Mouse (Mus musculus) kidney, embryonic 14.5 days (tissue): ENCODE measurements around the gene Arel1. TPM values are rescaled to one million over a fixed set of nuclear protein-coding genes. Genes with fewer than 3 reads are reported as not detected.

Source experiments
- ATAC-seq: fragments of 200-750 bp; cut with Nextera tagmentation; 2 replicates; pipeline ENCODE4 v1.8.0; 2017; ENCODE audit warnings: moderate number of reproducible peaks, mild to moderate bottlenecking, moderate TSS enrichment, moderate library complexity; ENCODE audit not compliant: low FRiP score, low TSS enrichment
- H3K27ac ChIP-seq: fragments of 300-500 bp; sonication (generic); 2 replicates; pipeline ENCODE4 v1.5.1; 2014; ENCODE audit warnings: low read depth, mild to moderate bottlenecking, low read length, moderate library complexity, mixed read lengths
- H3K27me3 ChIP-seq: fragments of 300-500 bp; sonication (generic); 2 replicates; pipeline ENCODE4 v1.6.1; 2014; ENCODE audit warnings: mild to moderate bottlenecking, low read length; ENCODE audit not compliant: control insufficient read depth, insufficient read depth
- H3K36me3 ChIP-seq: fragments of 300-500 bp; sonication (generic); 2 replicates; pipeline ENCODE4 v1.6.1; 2014; ENCODE audit warnings: low read length, mixed read lengths; ENCODE audit not compliant: control insufficient read depth, insufficient read depth
- H3K4me1 ChIP-seq: fragments of 300-500 bp; sonication (generic); 2 replicates; pipeline ENCODE4 v1.6.1; 2014; ENCODE audit warnings: low read length, mixed read lengths; ENCODE audit not compliant: control insufficient read depth, insufficient read depth
- H3K4me2 ChIP-seq: fragments of 300-500 bp; sonication (generic); replicated peaks from 2 replicates; pipeline ENCODE4 v1.6.1; 2014; ENCODE audit warnings: low read depth, mild to moderate bottlenecking, low read length
- H3K4me3 ChIP-seq: fragments of 300-500 bp; sonication (generic); 2 replicates; pipeline ENCODE4 v1.5.1; 2014; ENCODE audit warnings: mild to moderate bottlenecking, low read length
- H3K9ac ChIP-seq: fragments of 300-500 bp; sonication (generic); 2 replicates; pipeline ENCODE4 v1.6.1; 2014; ENCODE audit warnings: low read depth, mild to moderate bottlenecking, low read length, moderate library complexity
- H3K9me3 ChIP-seq: fragments of 300-500 bp; sonication (generic); 2 replicates; pipeline ENCODE4 v1.6.1; 2016; ENCODE audit warnings: low read length; ENCODE audit not compliant: control insufficient read depth
- whole genome bisulfite sequencing: fragments of 180-500 bp; shearing (Covaris S2); extraction: QIAGEN DNeasy Blood & Tissue Kit; methylation state at CpG from one replicate; pipeline ENCODE4 v1.1.7; 2014; 5-methylcytosine and 5-hydroxymethylcytosine counted together
- polyA plus RNA-seq: library from polyadenylated mRNA; unstranded; fragments of >200 nt; fragmentation: Nextera tagmentation; extraction: Ambion mirVana; gene quantifications from 2 replicates; pipeline ENCODE4 v1.2.1, GENCODE M21; 2014

The Arel1 gene
- polyA plus RNA-seq, 1 experiment from 2014 or later: 15.7 TPM

DNA sequence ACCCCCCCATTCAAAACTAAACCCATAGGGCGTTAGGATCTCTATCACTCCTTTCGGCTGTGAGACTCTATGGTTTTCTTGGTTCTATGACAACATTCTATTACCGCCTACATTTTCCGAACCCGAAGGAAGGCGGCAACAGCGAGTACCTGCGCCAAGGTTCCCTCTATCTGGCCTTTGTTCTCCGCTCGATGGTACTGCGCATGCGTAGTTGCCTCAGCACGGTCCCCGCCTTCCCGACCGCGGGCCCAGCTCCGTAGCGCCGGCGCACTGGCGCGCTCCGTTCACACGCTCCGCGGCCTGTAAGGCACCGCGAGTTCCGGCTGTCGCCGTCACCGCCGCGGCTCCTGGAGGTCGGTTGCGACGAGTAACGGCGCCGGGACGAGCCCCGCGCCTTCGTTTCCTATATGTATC is 25.4 kb upstream of the Arel1 start, which contains the start of gene Ylpm1:
Gene Ylpm1 (plus strand): TSS at position 239 of the 414 bp plus-strand sequence.
- peaks cover 8% of the 10 kb centered on the region; the same call in 1 of the 2 replicates for H3K4me1 ChIP-seq
- peak within 1 kb of the TSS; percentile 71 for H3K27ac ChIP-seq
- peak within 1 kb of the TSS; percentile 99 for H3K4me3 ChIP-seq
- peak; percentile 98 for ATAC-seq
- no peaks in the 10 kb centered on the region for H3K36me3 ChIP-seq
- H3K9ac ChIP-seq: peak within 1 kb of the TSS; percentile 98
- no peaks in the 10 kb centered on the region for H3K27me3 ChIP-seq
- H3K9me3 ChIP-seq: peaks cover 4% of the 10 kb centered on the region; the same call in 1 of the 2 replicates
- 0% methylated on average over 45 of the region's 45 CpGs for WGBS
- peak within 1 kb of the TSS; percentile 57 for H3K4me2 ChIP-seq

DNA sequence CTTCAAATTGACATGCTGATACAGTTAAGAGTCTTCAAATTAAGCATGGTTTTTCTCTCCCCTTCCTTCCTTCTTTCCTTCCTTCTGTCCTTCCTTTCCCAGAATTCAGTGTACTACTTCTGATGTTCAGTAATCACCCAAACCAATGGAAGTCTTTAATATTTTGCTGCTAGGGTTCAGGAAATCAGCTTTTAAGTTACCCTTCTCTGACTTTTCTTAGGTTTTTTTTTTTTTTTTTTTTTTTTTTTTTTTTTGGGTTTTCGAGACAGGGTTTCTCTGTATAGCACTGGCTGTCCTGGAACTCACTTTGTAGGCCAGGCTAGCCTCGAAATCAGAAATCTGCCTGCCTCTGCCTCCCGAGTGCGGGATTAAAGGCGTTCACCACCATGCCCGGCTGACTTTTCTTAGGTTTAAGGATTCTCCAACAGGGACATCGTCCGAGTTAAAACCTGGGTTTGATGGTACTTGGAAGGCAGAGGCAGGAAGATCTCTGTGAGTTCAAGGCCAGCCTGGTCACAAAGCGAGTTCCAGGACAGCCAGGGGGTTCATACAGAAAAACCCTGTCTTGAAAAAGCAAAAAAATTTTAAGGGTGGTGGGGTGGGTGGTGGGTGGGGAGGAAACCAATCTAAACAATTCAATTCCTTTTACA is 24.5 kb upstream of the Arel1 start:
- Histone ChIP-seq H3K36me3 (no peaks in the 10 kb centered on the region), H3K27me3 (no peaks in the 10 kb centered on the region), H3K4me1 (peaks cover 8% of the 10 kb centered on the region; the same call in 1 of the 2 replicates), H3K4me2 (peak overlapping the region; percentile 31), H3K9ac (peak overlapping the region; percentile 37; the same call in 1 of the 2 replicates), H3K27ac (no peak overlapping the region), H3K4me3 (peak overlapping the region; percentile 99), H3K9me3 (peaks cover 4% of the 10 kb centered on the region; the same call in 1 of the 2 replicates)
- ATAC-seq: no peak
- 93% methylated on average over 9 of the region's 9 CpGs for WGBS

DNA sequence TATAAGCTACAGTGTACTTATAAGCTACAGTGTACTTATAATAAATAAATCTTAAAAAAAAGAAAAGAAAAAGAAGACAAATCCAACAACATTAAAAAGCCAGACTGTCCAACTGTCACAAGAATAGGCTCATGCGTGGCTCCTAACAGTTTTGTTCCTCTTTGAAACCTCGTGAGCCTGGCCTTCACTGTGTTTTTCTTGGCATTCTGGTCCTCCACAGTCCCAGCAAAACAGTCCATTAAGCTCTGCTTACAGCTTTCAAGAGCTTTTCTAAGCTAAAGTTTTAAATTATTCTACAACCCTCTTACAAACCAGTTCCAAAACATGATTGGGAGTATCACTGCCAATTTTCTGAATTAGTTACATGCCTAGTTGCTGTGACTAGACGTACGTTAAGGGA is 18.8 kb upstream of the Arel1 start:
- H3K36me3 ChIP-seq: no peaks in the 10 kb centered on the region
- no peak for ATAC-seq
- no peak overlapping the region for H3K9ac ChIP-seq
- no peak overlapping the region for H3K4me2 ChIP-seq
- no peak overlapping the region for H3K27ac ChIP-seq
- peaks cover 4% of the 10 kb centered on the region; the same call in 1 of the 2 replicates for H3K9me3 ChIP-seq
- H3K4me3 ChIP-seq: no peak overlapping the region
- H3K27me3 ChIP-seq: no peaks in the 10 kb centered on the region
- no peaks in the 10 kb centered on the region for H3K4me1 ChIP-seq
- 61% methylated on average over 4 of the region's 4 CpGs for WGBS

DNA sequence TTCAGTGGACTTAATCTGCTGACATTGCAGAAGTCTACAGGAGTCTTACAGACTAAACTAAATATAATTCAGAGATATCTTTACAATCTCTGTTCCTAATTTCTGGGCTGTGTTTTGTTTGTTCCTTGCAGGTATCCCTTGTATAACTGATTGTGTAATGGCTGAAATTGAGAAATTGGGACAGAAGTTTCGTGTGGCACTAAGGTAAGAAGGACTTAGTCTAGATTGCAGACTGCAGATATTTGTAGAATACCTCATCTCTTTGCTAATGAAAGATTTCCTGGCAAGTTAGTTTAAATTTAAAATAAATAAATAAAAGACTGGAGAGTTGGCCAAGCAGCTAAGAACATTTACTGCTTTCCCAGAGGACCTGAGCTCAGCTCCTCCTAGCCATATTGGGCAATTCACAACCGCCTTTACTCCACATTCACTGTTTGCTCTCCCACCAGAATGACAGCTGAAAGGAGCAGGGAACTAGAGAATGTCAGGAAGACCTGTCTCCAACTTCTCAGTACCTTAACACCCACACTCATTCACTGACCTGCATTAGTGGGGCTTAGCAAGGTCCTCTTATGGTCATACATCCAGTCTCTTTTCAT is 8.7 kb upstream of the Arel1 start:
- Histone ChIP-seq H3K9me3 (no peaks in the 10 kb centered on the region), H3K4me2 (no peak overlapping the region), H3K36me3 (peaks cover 76% of the 10 kb centered on the region), H3K9ac (no peak overlapping the region), H3K27me3 (no peaks in the 10 kb centered on the region), H3K4me3 (no peak overlapping the region), H3K4me1 (no peaks in the 10 kb centered on the region), H3K27ac (no peak overlapping the region)
- ATAC-seq: no peak
- 90% methylated on average over 2 of the region's 2 CpGs for WGBS

DNA sequence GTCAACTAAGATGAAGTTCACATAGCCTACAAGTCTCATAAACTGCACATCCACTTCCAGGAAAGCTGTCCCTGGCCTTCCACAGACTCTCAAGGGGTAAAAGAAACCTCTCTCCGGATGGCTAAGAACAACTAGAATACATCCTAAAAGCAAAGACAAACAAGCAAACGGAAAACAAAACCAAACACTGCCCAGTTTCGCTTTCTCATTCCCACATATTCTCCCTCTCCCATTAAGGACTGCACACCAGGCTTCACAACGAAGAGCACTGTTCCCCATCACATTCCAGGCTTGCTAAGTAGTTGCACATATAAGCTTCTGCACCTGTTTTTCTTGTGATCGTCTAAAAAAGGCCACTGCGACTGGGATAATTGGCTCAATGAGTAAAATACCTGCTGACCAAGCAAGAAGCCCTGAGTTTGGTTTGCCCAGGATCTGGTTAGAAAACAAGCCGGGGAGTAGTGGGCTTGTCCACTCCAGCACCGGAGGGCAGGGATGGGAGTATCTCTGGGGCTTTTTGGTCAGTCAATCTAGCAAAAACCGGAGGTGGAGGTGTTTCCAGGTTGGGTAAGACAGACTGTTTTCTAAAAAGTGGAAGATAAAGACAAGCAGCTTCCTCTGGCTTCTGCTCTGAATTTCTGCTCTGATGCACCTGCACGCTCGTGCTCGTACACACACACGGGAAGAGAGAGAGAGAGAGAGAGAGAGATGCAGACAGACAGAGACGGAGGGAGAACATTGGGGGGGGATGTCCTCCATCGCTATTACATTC is 858 bp downstream of the Arel1 start:
- Histone ChIP-seq H3K36me3 (peaks cover 19% of the 10 kb centered on the region), H3K4me3 (peak overlapping the region; percentile 95), H3K9me3 (no peaks in the 10 kb centered on the region), H3K4me1 (peaks cover 11% of the 10 kb centered on the region), H3K4me2 (peak overlapping the region; percentile 89), H3K27ac (no peak overlapping the region), H3K27me3 (no peaks in the 10 kb centered on the region), H3K9ac (peak overlapping the region; percentile 79)
- WGBS: 26% methylated on average over 15 of the region's 15 CpGs
- no peak for ATAC-seq

DNA sequence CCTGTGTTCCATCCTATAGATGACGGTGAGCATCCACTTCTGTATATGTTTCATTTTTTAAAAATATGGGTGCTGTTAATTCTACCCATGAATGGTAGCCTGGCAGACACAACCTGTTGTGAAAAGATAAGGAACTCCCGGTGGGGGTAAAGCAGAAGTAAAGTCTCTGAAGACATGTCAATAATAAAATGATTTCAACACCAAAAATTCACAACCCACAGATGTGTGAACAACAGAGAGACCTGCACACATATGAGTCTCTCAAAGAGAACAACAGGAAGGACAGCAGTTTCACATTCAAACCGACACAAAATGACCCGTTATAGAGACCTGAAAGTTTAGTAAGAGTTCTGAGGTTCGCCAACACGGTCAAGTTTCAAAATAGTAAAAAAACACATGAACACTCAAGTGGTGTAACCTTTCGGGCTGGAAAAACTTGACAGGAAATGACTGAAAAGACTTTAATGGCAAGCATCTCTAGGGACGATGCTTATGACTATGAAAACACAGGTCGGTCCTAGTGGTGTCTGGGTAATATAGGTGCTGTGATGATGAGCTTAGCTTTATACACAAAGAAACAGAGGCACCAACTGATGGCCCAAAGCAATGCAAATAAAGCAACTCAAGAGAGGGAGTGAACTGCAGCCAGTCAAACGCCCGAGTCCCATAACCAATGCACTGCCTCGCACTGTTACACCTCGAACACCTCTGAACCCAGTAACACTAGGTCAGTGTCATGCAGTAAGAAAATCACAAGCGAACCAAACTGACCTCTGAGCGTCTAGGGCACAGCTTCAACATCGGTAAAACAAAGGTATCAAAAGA is 1.7 kb downstream of the Arel1 start:
- Histone ChIP-seq H3K4me3 (peak overlapping the region; percentile 95; the same call in 1 of the 2 replicates), H3K4me1 (peaks cover 11% of the 10 kb centered on the region), H3K9ac (no peak overlapping the region), H3K9me3 (no peaks in the 10 kb centered on the region), H3K27me3 (no peaks in the 10 kb centered on the region), H3K27ac (no peak overlapping the region), H3K36me3 (peaks cover 12% of the 10 kb centered on the region), H3K4me2 (peak overlapping the region; percentile 89)
- no peak for ATAC-seq
- WGBS: 79% methylated on average over 16 of the region's 16 CpGs

DNA sequence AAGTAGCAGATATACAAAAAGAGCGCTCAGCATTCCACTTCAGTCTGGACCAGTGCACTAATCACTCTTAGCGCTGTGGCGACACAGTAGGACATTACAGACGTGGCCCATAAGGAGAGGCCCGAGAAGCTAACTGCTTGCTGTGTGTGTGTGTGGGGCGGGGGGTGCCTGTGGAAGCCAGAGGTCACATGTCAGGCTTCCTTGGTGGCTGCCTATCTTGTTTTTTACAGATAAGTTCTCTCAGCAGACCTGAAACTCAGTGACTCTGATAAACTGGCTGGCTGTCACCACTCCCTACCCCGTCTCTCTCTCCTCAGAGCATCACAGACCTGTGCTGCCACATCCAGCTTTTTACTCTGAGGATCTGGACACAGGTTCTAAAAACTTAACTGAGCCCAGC is 8.1 kb downstream of the Arel1 start:
- H3K27ac ChIP-seq: no peak overlapping the region
- no peaks in the 10 kb centered on the region for H3K27me3 ChIP-seq
- H3K4me3 ChIP-seq: no peak overlapping the region
- 87% methylated on average over 7 of the region's 7 CpGs for WGBS
- H3K4me1 ChIP-seq: no peaks in the 10 kb centered on the region
- ATAC-seq: no peak
- no peak overlapping the region for H3K9ac ChIP-seq
- H3K9me3 ChIP-seq: no peaks in the 10 kb centered on the region
- no peak overlapping the region for H3K4me2 ChIP-seq
- H3K36me3 ChIP-seq: 0 out of 2 replicates have a peak, but pooled peaks cover 6% of the 10 kb centered on the region

DNA sequence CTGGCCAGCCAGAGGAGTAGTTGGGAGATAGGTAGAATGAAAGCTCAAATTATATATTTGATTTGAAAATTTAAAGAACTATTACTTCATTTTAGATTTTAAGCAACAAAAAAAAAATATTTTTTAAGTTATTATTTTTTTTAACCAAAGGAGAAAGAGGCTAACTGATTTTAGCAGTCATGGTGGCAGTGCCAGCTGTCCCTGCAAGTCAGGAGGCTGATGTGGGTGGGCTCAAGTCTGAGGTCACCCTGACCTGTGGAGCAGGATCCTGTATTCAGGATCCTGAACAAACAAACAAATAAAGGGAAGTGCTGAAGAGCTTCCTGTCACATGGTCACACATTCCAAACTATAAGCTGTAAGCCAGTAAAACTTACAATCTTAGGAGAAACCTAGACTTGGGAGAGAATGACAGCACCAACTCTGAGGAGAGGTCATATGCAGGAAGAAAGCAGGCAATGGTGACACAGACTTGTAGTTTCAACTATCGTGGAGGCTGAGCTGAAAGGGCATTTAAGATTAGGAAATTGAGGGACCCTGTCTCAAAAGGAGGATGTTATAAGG is 11.8 kb downstream of the Arel1 start:
- H3K4me3 ChIP-seq: no peak overlapping the region
- 87% methylated on average over 1 of the region's 1 CpGs for WGBS
- no peak overlapping the region for H3K9ac ChIP-seq
- no peaks in the 10 kb centered on the region for H3K27me3 ChIP-seq
- H3K4me1 ChIP-seq: no peaks in the 10 kb centered on the region
- H3K9me3 ChIP-seq: no peaks in the 10 kb centered on the region
- no peak for ATAC-seq
- H3K36me3 ChIP-seq: 0 out of 2 replicates have a peak, but pooled peaks cover 6% of the 10 kb centered on the region
- no peak overlapping the region for H3K27ac ChIP-seq
- no peak overlapping the region for H3K4me2 ChIP-seq
